Mouse (Mus musculus): ENCODE data around the gene Rasa4.
A peak's percentile ranks its signal among the peaks of the same experiment; 100 is the strongest.
"Not testable (repeated sequence)": the region's sequence is repeated elsewhere in the genome, so short reads cannot be mapped to it uniquely, and the experiment has no call there.

The Rasa4 gene

GRCm38 (mm10) chr5:136069411-136069810 lies 14.3 kb upstream of the Rasa4 start:
- no peak for DNase-seq

- no peak for DNase-seq
Measured at GRCm38 (mm10) chr5:136073051-136073450, 10.7 kb upstream of the Rasa4 start.

GRCm38 (mm10) chr5:136073526-136073925 lies 10.2 kb upstream of the Rasa4 start:
- no peak for DNase-seq

- DNase-seq: no peak
Measured at GRCm38 (mm10) chr5:136075076-136075475, 8.6 kb upstream of the Rasa4 start.

GRCm38 (mm10) chr5:136076284-136076683 lies 7.4 kb upstream of the Rasa4 start:
- no peak for DNase-seq

- no peak for DNase-seq
Measured at GRCm38 (mm10) chr5:136077001-136077550, 6.6 kb upstream of the Rasa4 start.

- no peak for DNase-seq
Measured at GRCm38 (mm10) chr5:136078136-136078535, 5.6 kb upstream of the Rasa4 start.

GRCm38 (mm10) chr5:136082345-136082744 lies 1.4 kb upstream of the Rasa4 start:
- DNase-seq: no peak

- DNase-seq: peak; percentile 45
Measured at GRCm38 (mm10) chr5:136084144-136084881, 597 bp downstream of the Rasa4 start.

- peak; percentile 69 for DNase-seq
Measured at GRCm38 (mm10) chr5:136084891-136085651, 1.4 kb downstream of the Rasa4 start.

- no peak for DNase-seq
Measured at GRCm38 (mm10) chr5:136086290-136086689, 2.6 kb downstream of the Rasa4 start.

GRCm38 (mm10) chr5:136088821-136089575 lies 5.3 kb downstream of the Rasa4 start:
- peak; percentile 60 for DNase-seq

- DNase-seq: peak; percentile 68
Measured at GRCm38 (mm10) chr5:136091927-136092326, 8.2 kb downstream of the Rasa4 start.

GRCm38 (mm10) chr5:136094249-136095010 lies 10.7 kb downstream of the Rasa4 start:
- DNase-seq: no peak

GRCm38 (mm10) chr5:136095089-136095488 lies 11.4 kb downstream of the Rasa4 start:
- DNase-seq: no peak

- no peak for DNase-seq
Measured at GRCm38 (mm10) chr5:136098536-136098935, 14.8 kb downstream of the Rasa4 start.

- DNase-seq: peak; percentile 87
Measured at GRCm38 (mm10) chr5:136102099-136102820, 18.5 kb downstream of the Rasa4 start.

GRCm38 (mm10) chr5:136104511-136104910 lies 20.8 kb downstream of the Rasa4 start:
- peak; percentile 72 for DNase-seq

- DNase-seq: no peak
Measured at GRCm38 (mm10) chr5:136108486-136108885, 24.8 kb downstream of the Rasa4 start.

GRCm38 (mm10) chr5:136109042-136109441 lies 25.3 kb downstream of the Rasa4 start:
- DNase-seq: no peak

- not testable (repeated sequence) for DNase-seq
Measured at GRCm38 (mm10) chr5:136113546-136113945, 29.8 kb downstream of the Rasa4 start.
